Mouse (Mus musculus): ENCODE measurements around the gene Serpinb9. TPM values are rescaled to one million over a fixed set of nuclear protein-coding genes. Genes with fewer than 3 reads are reported as not detected.
"Not testable (repeated sequence)": the region's sequence is repeated elsewhere in the genome, so short reads cannot be mapped to it uniquely, and the experiment has no call there.

Gene Serpinb9
- 10 to 100 TPM in 1 of 4 experiments, 1 to 10 TPM in 3; 7.9 to 10.7 (median 9.6) TPM for total RNA-seq (2022)

DNA sequence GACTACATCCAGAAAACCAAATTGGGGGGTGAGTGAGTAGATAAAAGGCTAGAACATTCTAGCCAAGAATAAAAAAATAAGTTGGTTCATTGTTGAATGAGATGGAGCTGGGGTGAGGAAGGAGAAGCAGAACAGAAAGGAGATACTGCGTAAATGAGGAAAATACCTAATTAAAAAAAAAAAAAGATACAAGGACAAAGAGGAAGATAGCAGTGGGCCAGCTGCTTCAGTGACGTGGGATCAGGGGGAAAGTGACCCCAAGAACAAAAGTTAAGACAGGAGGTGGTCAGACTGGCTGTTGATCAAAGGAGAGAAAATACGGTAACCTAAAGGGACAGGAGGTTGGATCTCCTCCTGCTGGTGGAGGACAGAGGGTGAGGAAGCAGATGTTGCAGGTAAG is at the start of gene Serpinb9:
Gene Serpinb9, plus strand, starts transcription at position 301 of the 400 bp plus-strand sequence.
- DNase-seq (ENCODE audit: low spot score) = no peak

DNA sequence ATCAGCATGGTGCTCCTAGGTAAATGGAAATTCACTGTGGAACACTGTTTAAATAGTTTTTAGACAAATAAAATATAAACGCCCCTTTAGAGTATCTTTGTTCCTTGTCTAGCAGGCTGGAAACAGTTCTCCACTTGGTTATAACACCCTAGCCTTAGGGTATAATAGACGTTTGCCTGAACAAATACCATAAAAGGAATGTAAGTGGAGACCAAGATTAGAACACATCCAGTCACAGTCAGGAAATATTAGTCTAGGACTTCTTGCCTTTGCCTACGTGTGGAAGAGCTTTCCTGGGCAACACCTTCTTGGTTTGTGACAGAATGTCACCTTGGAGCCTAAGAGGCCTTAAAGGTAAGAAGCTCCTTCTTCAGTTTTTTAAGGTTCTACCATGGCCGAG is 46.5 kb upstream of the Serpinb9 start:
- no peak for DNase-seq (ENCODE audit: low spot score)

DNA sequence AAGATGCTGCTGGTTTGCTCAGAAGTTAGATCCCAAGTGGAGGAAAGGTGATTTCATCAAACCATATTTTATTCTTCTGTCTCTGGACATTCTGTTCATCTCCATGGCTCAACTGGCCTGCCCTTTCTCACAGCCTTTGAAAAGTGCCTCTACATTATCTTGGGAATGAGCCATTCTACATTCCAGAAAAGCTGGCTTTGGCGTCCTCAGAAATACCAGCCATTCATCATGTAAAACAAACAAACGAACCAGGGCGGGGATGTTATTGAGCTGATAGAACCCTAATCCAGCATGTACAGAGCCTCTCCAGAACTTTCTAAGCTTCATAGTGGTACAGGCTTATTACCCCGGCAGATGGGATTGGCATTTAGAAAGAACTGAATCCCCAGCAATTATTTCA is 45.1 kb upstream of the Serpinb9 start:
- no peak for DNase-seq (ENCODE audit: low spot score)

DNA sequence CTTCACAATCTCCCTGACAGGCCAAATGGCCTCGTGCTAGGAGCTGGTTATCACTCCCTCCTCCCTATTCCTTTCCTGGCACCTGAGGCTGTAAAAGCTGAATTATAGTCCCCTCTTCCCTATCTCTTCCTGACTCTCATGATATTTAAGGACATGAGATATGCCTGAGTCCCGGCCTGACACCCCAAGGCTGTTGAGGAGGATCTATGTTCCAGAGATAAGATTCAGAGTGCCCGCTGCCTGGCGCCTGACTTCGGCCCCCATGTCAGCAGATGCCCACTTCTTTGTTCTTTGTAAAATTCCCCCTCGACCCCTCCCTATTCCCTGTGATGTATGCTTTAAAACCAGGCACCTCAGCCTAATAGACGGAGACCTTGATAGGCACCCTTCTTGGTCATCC is 44.5 kb upstream of the Serpinb9 start:
- not testable (repeated sequence) for DNase-seq (ENCODE audit: low spot score)

DNA sequence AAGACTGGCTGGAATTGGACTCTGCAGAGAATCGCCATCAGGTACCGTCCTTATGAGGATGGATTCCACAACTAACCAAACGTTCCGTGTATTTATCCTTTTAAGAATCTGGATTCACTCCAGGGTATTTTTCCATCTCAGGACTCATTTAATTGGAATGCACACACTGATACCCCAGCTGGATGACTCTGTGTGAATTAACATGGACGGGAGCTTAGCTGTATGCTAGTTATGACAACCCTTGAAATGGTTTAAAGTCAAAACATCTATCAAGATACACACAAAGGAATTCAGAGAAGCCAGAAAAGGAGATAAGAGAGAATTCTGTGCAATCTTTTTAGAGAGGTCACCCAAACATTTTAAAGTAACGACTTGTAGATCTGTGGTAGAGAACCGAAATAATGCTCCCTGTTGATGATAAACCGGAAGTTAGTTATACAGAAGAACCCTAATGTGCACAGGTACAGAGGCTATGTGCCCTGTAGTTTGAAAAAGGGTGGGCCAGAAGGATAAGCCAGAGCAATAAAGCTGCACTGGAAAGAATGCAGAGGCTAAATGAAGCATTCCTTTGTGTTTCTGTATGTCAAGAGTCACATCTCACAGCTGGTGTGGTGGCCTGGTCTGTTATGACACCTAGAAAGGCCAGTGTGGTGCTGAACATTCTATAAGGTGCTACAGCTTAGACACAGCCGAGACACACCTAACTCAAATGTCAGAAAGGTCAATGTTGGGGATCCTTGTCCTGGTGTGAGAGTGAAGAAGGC is 38.9 kb upstream of the Serpinb9 start:
- no peak for DNase-seq (ENCODE audit: low spot score)

DNA sequence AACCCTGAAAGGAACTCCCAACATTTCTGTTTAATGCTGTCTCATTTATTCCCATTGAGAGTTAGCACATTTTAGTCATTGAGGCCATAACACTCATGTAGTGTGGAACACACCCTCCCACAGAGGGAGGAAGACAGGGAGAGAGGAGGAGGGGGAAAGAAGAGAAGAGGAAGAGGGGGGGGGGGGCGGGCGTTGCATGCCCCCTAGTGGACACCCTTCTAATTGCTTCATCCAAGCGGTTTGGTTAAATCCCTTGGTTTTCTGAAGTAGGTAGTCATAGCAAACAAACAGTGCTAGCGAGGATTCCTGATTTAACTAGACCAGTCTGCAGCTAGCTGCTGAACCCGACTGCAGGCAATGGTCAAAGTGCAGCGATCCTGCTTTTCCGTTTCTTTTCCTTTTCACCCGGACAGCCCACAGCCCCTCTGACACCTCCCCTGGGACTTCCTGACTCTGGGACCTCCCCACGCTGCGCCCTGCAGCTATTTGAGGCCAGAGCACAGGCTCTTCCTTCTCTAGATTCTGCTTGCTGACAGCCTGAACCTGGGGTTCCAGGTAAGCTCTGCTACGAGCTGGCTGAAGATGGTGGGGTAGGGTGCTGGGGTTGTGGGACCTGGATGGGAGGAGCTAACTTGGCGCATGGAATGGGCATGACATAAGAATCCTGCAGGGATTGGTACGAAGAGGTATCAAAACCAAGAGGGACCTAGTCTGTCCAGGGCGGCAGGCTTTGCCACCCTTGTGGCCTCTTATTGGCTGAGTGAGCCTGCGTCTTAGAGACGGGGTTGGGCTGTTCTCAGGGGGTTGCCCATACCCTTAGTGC is 37.9 kb upstream of the Serpinb9 start, which contains the start of gene Serpinb6b:
Gene Serpinb6b, plus strand, starts transcription at position 221 of the 823 bp plus-strand sequence.
- DNase-seq (ENCODE audit: low spot score) = peak; percentile 48

DNA sequence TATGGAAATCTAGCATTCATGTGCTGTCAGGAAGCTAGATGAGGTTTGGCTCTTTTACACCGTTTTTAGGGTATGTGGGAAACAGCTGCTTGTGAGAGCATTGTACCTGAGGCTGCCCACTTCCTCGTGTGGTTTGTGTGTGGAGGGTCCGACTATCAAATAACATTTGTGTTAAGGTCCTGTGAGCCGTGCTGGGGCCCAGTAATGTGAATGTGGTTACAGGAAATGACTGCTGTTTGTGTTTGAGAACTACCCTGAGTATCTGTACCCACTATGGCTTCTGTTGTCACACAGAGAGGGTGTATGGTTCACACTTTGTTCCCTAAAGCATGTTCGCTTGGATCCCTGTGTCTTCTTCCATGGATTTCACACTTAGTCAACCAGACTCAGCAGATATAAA is 36.9 kb upstream of the Serpinb9 start:
- no peak for DNase-seq (ENCODE audit: low spot score)

DNA sequence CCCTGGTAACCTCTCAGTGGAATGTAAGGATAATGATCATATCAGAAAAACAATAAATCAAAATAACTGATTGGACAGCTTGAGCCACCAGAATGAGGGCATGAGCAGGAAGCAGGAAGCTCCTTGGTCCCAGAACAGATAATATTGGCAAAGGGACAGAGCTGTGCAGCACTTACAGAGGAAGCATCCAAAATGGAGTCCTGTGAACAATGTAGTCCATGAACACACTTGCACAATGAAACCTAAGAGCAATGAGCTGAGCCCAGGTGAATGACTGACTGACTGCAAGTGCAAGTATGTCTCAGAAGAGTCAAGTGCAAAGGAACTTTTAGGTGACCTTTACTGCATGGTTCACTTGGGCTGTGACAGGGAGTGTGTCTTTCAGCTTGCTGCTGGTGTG is 35.8 kb upstream of the Serpinb9 start:
- no peak for DNase-seq (ENCODE audit: low spot score)

DNA sequence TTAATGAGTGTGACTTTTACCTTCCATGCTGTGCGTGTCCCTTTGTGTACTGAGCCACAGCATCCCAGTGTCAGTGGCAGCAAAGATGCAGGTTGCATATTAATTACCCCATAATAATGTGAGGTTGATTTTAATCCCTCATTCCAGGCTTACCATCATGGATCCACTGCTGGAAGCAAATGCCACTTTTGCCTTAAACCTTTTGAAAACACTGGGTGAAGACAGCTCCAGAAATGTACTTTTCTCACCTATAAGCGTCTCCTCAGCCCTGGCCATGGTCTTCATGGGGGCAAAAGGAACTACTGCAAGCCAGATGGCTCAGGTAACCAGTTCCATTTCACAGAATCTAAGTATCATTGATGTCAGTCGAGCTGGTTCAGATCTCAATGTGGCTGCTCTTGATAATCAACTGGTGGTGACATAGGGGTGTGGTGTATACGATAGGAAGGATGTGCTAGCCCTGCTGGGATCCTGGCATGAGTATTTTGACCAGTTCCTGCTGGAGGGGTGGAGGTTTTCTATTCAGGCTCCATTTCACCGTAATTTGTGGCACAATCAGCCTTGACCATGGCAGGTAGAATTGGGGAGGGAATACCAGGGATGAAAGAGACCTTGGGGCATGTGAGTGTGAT is 34.6 kb upstream of the Serpinb9 start:
- DNase-seq (ENCODE audit: low spot score) = no peak

DNA sequence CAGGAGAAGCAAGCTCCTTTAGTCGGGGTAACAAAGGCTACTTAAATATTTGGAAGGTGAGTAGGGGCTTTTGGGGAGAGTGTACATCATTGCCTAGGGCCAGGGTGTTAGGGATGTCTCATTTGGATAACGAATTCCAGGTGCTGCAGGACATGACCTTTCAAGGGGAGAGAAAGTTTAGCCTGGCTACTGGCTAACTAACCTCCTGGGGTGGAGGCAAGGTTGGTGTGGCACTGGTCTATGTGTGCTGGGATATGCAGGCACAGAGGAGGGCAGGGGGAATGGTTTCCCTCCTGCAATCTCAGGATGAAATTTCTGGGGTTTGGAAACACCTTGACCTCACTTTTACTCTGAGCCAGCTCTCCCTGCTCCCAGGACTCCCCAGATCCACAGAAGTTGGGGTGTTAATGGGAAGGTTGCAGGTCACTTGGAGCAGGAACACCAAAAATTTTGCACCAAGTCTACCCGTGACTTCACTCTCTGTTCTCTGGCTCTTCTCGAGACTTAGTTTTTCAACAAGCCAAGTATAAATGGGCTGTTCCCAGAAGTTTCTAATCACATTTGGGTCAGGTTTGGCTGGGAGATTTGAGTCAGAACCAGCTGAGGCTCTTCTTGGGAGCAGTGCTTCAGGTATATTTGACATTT is 33.9 kb upstream of the Serpinb9 start:
- DNase-seq (ENCODE audit: low spot score) = no peak

DNA sequence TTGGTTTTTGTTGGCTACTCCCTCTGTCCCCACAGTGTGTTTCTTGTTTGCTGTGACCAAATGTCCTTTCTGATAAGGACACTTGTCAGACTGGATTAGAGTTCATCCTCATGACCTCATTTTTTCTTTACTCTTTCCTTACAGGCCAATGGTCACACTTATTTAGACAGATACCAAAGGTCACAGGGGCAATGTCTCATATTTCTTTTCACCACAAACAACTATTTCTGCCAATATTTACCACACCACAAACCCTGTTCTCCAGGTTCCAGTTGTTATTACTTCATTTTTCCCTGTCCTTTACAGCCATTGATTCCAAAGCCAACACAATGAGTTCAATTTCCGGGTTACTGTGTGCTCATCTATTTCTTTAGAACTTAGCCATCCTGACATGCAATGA is 33.4 kb upstream of the Serpinb9 start:
- DNase-seq (ENCODE audit: low spot score) = no peak

DNA sequence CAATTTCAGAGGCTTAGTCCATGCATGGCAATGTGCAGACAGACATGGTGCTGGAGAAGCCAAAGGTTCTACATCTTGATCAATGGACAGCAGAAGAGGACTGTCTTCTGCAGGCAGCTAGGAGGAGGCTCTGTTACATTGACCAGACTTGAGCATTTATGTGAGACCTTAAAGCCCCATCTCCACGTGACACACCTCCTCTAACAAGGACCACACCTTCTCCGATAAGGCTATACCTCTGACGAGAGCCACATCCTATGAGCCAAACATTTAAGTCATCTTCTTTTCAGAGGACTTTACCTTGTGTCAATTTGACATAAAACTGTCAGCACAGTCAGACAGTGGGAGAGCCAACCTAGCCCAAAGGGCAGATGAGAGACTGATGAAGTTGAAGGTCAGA is 32.3 kb upstream of the Serpinb9 start:
- DNase-seq (ENCODE audit: low spot score) = no peak

DNA sequence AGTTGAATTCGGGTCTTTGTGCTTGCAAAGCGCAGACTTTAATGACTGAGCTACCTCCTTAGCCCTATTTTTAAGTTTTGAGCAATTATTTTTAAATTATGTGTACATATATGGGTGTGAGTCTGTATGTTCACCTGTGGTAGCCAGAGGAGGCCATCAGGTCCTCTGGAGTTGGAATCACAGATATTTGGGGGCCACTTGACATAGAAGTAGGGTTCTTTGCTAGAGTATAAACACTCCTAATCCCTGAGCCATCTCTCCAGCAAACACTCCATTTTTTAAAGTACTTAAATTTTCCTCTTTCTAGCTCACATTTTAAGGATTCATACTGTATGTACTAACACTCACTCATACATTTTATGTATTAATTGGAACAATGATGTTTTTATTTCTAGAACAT is 28.8 kb upstream of the Serpinb9 start:
- no peak for DNase-seq (ENCODE audit: low spot score)

DNA sequence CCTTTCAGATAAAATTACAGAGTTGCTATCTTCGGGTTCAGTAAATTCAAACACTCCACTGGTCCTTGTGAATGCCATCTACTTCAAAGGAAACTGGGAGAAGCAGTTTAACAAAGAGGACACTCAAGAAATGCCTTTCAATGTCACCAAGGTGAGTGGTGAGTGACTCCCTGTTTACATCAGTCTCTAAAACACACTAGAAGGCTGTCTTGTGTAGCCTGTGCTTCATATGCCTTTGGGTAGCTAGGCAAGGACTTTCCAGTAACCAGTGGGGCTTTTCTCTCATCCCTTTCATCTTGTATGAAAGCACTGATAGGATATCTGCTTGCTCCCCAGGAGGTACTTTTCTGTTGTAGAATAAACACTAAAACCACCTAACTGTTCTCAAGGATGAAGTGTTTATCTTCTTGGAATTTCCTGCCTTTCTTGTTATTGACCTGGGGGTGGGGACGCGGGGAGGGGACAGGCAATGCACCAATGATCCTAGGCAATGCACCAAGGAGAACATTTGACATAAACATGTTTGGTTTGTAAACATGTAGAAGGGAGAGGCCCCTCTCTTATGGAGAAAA is 28.1 kb upstream of the Serpinb9 start:
- DNase-seq (ENCODE audit: low spot score) = no peak

DNA sequence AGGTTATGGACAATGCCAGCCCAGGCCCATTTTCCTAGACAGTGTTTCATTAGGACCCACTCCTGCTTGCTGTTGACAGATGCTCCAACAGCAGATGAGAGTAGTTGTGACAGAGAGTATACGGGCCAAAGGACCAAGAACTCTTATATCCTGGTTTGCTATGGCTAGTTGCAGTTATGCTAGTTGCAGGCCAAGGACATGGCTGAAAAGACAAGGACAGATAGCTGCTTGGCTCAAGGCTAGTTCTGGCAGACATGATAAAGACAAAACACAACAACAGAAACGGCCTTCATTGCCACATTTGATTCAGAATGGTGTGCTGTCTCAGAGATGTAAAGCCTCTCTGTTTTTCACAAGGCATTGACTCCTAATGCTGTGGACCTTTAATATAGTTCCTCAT is 27.3 kb upstream of the Serpinb9 start:
- DNase-seq (ENCODE audit: low spot score) = no peak

DNA sequence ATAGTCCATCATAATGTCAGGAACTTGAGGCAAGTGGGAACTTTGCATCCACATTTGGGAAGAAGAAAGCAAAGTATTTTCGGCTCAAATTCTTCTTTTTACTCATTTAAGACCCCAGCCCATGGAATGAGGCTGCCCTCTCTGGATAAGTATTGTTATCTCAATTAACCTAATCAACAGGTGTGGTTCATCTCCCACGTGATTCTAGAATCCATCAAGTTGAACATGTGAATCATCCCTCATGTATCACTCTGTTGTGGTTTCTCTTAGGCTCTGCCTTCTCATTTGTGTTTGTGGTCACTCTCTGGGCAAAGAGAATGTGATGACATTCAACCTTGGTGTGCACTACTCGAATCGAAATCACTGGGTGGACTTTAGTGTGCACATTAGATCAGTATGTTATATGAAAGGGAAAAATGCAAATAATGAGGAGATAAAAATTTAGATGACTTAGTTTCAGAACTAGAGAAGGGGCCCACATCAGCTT is 20.5 kb upstream of the Serpinb9 start:
- no peak for DNase-seq (ENCODE audit: low spot score)

DNA sequence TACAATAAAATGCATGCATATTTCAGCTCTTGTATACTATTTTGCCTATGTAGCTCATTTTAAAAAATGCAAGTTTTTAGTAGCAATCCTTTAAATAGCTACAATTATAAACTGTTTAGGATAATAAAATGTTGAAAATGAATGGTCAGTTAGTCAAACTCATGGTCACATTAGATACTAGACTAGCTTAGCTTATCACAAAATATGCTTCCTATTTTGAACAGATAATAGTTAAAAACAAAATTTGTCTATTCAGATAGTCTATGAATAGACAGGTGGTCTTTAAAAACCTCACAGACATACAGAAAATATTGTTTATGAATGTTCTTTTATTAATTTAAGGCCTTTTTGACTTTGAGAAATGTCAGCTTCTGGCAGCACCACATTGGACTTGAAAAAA is 16.8 kb upstream of the Serpinb9 start:
- no peak for DNase-seq (ENCODE audit: low spot score)

DNA sequence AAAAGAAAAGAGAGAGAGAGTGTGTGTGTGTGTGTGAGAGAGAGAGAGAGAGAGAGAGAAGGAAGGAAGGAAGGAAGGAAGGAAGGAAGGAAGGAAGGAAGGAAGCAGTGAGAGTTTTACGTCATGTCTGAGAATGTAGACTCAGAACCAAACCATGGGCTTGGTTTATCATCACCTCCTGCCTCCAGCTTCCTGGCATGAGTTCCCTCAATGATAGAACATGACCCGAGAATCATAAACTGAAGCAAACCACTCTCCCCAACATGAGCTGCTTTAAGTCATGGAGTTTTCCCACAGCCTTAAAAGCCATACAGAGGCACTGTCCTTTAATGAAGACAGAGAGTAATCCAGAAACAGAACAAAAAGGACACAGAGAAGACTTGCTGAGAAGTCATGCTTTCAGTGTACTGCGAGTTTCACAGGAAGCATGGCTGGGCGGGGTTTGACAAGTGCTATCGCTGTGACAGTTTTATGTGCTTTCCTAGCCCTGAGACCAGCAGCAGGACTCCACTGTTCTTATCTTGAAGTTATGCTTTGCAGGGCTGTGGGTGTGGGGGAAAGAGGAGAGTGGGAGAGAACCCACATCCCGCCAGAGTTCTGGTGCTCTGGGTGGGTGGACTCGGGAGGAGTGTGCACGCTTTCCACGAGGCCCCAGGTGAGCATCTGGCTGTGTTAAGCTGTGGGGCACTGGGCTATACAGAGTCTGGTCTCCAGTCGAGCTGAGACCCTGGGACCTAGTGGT is 9.7 kb upstream of the Serpinb9 start:
- no peak for DNase-seq (ENCODE audit: low spot score)

DNA sequence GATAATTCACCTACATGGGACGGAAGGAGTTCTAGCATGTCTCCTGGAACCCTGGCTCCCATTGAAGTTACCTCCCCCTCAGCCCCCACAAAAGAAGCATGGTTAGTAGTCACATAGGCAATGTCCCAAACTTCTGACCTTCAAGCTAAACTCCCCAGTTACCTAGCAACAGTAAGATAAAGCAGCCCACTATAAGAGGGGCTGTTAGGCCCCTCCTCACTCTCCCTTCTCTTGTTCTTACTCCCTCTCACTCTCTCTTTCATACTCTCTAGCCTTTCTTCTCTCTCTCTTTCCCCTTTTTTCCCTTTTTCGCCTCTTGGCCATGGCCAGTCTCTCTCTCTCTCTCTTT is 9.2 kb upstream of the Serpinb9 start:
- DNase-seq (ENCODE audit: low spot score) = no peak

DNA sequence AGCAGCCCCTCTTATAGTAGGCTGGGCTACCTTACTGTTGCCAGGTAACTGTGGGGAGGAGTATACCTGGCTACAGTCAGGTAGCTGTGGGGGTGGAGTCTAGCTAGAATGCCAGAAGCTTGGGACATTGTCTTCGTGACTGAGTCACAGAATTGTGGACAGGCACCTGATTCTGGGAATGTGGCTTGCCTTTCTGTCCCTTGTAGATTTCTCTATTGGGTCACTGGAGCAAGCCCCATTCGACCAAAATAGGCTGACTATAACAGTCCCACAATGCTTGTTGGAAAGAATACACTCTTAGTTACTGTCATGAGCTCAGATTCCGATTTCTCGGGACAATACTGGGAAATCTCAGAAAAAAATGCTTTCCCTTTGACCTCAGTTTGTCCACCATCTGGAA is 8.0 kb upstream of the Serpinb9 start:
- DNase-seq (ENCODE audit: low spot score) = peak; percentile 33

DNA sequence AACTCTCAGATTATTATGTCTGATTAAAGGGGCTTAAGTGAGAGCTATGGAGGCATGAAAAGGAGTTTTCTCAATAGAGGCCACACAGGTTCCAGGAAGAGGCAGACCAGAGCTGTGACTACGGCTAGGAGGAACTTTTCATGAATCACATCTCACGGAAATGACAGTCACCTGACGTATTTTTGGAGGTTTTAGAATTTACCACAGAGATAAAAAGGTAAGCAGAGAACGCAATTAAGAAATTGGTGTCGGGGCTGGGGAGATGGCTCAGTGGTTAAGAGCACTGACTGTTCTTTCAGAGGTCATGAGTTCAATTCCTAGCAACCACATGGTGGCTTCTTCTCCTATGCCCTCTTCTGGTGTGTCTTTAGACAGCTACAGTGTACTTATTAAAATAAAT is 1.7 kb upstream of the Serpinb9 start:
- no peak for DNase-seq (ENCODE audit: low spot score)

Measured in heart, adult 8-10 months (tissue).